Mouse (Mus musculus) mature B cell (primary cell): Measurements from ENCODE around the gene Prkaa1.

Source experiments
- in situ Hi-C: fragments of 300-500 bp; cut with MboI; formaldehyde crosslinking; loops from 2 replicates; pipeline ENCODE4 v1.14.3; 2019

Gene Prkaa1

DNA sequence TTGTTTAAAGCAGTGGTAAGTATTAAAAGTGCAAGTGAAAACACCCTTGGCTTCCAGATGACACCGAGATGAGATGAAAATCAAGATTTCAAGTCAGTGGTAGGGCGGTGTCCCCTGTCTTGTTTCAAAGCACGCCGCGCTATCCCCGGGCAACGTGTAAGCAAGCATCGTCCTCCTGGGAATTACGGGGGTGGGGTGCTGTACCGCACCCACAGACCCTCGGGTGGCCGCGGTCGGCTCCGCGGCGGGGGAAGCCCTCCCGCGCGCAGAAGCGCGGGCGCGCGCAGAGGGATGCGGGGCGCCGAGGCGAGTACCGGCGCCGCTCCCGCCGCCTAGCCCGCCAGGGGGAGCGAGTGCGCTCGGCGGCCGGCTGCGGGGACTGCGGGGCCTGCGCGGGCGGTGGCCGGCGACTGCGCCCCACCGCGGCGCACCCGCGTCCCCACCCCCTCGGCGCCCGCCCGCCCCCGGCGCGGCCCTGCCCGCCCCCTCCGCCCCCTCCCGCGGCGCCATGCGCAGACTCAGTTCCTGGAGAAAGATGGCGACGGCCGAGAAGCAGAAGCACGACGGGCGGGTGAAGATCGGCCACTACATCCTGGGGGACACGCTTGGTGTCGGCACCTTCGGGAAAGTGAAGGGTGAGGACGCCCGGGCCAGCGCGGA is at the start of gene Prkaa1:
Prkaa1 (plus strand) TSS at position 501 of the 660 bp plus-strand sequence.
- in situ Hi-C loops = no loop called here

DNA sequence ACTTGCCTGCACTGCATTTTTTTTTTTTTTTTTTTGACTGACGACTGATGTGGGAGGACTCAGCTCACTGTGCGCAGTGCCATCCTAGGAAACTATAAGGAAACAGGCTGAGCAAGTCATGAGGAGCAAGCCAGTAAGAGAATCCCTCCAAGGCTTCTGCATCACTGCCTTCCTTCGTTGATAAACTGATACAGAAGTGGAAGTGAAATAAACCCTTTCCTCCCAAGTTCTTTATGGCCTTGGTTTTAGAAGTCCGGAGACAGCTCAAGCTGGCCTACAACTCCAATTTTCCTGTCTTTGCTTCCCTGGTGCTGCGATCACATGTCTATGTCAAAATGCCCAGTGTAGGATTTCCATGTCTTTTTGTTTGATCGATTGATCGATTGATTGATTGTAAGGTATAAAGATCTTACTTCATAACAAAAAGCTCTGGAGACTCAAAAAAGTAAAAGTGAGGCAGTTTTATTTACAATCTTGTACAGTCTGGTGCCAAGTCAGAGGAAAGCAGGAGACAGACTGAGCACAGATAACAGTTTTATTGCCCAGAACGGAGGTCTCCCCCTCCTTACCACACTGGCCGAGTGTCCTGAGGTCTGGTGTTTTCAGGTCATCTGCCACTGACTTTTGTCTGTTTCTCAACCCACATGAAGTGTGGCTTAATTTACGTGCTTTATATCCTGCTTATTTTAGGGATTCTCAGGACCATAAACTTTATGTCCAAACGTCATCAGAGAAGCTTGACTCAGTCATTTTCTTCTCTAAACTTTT is 47.9 kb upstream of the Prkaa1 start:
- in situ Hi-C loops = no loop called here

DNA sequence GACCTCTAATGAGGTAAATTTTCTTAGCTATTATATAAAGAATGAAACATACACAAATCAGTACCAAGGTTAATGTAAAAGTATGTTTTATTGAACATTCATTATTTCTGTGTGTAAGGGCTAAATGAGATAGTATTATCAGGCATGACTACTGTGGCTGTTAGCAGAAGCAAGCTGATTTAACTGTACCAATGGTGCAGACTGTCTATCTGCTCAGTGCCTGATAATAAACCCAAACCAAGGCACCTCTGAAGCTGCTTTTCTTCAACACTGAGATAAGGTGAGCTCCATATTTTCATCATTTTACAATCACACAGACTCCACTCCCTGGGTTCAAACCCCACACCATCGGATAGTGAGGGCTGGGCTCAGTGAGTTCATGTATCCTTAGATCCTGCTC is 46.3 kb upstream of the Prkaa1 start:
- in situ Hi-C loops = no loop called here

DNA sequence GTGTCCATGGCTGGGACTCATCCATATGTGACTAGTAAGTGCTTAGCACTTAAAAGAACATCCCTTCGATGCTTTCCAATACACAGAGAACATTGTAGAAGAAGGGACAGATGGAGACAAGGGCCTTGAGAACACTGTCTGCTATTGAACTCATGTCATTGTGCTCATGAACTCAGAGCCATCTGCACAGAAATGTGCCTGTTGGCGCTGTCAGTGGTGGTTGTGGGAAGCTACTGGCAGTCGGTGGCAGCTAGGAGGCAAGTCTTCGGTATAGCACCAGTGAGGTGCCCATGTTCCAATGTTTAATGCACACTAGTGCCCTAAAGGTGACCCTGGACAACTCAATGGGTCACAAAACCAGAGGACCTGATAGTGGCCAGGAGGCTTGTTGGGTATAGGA is 41.3 kb upstream of the Prkaa1 start:
- in situ Hi-C loops = loop anchor here (25.0 kb wide), 2 partner anchors 1115 to 1610 kb away; partner anchors contain the start of genes AW549877, Fbxo4 and Rictor

DNA sequence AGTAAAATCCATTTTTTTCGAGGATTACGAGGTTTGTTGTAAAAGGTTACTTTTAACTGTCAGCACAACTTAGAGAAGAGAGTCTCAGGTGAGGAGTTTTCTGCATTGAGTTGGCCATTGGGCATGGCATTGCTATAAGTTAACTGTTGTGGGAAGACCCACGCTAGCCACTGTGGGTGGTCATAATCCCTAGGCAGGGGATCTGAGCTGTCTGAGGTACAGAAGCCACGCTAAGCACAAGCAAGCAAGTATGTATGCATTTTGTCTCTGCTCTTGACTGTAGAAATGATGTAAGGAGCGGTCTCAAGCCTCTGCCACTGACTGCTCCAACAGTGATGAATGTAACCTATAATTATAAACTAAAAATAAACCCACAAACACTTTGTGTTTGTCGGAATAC is 37.8 kb upstream of the Prkaa1 start:
- in situ Hi-C loops = loop anchor here (25.0 kb wide), 2 partner anchors 1119 to 1606 kb away; partner anchors contain the start of genes AW549877, Fbxo4 and Rictor

DNA sequence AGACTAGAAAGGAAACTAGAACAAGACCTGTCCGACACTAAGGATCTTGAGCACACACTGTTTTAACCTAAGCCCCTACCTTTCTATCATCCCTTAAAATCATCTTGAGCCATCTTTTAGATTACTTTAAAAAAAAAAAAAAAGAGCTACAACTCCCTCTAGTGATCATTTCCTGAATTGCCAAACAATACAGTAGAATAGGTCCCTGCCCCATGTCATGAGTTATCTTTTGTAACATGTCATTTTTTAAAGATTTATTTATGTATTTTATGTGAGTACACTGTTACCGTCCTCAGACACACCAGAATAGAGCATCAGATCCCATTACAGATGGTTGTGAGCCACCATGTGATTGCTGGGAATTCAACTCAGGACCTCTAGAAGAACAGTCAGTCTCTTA is 37.4 kb upstream of the Prkaa1 start:
- in situ Hi-C loops = loop anchor here (25.0 kb wide), 2 partner anchors 1119 to 1606 kb away; partner anchors contain the start of genes AW549877, Fbxo4 and Rictor

DNA sequence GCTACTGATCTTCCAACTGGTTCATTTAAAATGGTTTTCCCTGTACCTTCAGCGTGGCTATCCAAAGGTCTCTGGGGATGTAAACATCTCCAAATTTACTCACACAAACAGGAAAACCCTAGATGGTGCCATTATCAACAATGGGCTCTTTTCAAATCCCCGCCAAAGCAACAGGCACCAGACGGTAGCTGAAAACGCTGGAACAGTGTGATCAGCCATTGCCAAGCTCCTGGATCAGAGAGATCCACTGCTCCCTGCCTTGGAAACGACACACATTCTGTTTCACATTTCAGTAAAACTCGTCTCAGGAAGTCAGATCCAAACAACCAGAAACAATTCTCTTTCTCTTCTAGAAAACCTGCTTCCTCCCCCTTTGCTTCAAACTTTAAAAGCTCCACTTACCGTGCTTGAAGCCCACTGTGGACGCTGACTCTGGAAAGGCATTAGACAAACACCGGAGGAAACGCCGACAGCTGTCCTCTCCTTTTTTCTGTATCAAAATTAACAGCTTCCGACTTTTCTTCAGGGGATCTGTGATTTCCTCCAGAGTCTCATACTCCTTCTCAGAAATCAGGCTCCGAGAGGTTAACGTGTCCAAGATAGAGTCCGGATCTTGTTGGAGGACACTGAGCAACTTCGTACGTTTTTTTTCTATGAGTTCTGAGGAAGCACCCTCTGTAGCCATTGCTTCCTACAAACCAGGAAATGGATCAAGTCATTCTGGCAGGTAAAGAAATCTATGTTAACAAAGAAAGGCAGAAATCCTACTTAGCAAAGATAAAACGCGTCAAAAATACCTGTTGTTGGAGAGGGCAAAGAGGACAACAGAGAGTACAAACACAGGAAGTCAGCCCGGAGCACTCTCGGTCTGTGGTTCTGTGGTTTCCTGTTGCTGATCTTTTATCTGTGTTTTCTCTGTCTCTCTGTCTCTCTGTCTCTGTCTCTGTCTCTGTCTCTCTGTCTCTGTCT is 35.7 kb upstream of the Prkaa1 start, which contains the start of gene Card6:
Card6 (minus strand) TSS at position 854 of the 969 bp plus-strand sequence.
- in situ Hi-C loops = loop anchor here (25.0 kb wide), 2 partner anchors 1121 to 1604 kb away; partner anchors contain the start of genes AW549877, Fbxo4 and Rictor

DNA sequence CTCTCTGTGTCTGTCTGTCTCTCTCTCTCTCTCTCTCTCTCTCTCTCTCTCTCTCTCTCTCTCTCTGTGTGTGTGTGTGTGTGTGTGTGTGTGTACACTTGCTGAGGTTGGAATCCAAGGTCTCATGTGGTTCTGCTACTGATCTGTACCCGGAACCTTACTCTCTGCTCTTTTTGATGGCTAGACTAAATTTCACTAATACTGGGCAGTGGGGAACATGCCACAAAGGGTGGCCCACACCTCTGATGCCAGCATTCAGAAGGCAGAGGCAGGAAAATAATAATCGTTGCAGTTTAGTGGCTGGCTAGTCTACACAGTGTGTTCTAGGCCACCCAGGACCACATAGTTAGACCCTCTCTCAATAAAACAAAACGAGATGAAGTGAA is 35.0 kb upstream of the Prkaa1 start:
- in situ Hi-C loops = loop anchor here (25.0 kb wide), 2 partner anchors 1121 to 1604 kb away; partner anchors contain the start of genes AW549877, Fbxo4 and Rictor

DNA sequence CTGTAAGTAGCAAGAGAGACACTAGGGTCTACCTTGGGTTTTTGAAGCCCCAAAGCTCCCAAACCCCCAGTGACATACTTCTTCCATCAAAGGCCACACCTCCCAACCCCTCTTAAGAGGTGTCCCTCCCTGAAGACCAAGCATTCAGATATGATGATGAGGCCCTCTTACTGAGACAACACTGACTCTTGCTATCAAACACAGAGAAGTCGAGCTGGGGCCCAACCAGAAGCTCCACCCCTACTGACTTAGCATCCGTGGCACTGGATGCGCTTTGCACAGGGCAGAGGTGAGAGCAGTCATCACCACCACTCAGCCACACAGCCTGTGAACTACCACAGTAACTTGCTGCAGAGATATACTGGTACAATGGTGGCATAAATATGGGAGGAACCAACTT is 31.0 kb upstream of the Prkaa1 start:
- in situ Hi-C loops = loop anchor here (25.0 kb wide), 2 partner anchors 1125 to 1600 kb away; partner anchors contain the start of genes AW549877, Fbxo4 and Rictor

DNA sequence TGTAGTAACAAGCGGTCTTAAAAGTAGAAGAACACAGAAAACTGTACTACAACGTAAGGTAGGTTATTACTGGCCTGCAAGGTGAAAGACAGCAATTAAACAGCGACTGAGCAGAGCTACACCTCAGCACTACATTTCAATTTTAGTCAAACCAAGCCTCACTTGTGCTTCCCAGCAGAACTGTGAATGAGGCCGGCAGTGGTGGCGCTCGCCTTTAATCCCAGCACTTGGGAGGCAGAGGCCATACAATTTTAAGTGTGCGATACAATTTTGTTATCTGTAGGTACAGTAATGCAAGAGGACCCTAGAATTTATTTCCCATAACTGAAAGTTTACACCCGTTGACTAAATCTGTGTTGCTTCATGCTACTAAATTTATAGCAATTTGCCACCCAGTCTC is 28.5 kb upstream of the Prkaa1 start:
- in situ Hi-C loops = loop anchor here (25.0 kb wide), 2 partner anchors 1128 to 1597 kb away; partner anchors contain the start of genes AW549877, Fbxo4 and Rictor

DNA sequence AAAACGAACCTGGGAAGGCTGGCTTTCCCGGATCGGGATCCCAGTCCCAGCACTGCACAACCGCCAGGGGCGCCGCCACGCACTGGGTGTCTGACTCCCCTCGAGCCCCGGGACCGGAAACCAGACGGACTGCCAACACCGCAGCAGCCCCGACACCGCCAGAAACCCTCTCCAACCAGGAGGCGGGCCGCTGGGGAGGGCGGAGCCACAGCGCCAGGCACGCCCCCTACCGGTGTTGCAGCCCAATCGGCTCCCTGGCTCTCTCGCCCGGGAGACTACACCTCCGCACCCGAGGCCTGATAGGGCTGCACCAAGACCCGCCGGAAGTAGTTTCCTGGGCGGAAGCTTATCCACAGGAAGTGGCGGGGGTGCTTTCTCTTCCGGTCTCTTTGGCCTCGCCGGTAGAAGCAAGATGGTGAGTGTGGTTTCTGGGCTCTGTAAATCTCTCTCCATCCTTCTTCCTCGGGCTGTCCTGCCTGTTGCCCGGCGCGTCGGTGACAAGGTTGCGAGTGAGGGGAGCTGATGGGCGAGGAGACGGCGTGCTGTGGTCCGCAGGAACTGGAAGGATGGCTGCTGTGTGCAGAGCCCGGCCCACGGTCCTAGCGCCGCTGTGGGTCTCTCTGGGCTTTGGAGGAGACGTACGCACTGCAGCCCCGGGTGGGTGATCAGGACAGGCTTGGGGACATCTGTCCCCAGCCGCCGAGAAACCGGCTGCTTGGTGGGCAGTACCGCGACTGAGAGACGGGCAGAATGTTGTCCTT is 27.2 kb upstream of the Prkaa1 start, which contains the start of gene Rpl37:
Rpl37 (plus strand) TSS at position 376 of the 761 bp plus-strand sequence.
- in situ Hi-C loops = loop anchor here (25.0 kb wide), 2 partner anchors 1129 to 1596 kb away; partner anchors contain the start of genes AW549877, Fbxo4 and Rictor

DNA sequence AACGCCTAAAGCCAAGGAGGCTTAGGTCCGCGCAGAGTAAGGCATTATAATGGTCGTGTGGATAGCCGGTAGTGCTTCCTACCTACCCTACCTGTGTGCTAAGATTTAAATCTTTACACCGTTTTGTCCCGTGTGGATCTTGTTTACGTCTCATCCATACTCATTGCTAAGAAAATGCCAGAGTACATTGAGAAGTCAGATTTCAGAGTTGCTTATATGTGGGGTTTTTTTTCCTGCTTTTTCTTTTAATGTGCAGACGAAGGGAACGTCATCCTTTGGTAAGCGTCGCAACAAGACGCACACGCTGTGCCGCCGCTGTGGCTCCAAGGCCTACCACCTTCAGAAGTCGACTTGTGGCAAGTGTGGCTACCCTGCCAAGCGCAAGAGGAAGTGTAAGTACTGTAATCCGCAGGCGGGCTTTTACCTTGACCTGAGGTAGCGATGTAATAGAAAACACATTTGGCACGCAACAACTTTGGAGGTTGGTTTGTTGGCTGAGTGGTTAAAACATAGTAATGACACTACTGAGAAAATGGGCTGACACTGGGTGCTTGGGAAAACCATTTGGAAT is 26.5 kb upstream of the Prkaa1 start:
- in situ Hi-C loops = loop anchor here (25.0 kb wide), 2 partner anchors 1130 to 1595 kb away; partner anchors contain the start of genes AW549877, Fbxo4 and Rictor

DNA sequence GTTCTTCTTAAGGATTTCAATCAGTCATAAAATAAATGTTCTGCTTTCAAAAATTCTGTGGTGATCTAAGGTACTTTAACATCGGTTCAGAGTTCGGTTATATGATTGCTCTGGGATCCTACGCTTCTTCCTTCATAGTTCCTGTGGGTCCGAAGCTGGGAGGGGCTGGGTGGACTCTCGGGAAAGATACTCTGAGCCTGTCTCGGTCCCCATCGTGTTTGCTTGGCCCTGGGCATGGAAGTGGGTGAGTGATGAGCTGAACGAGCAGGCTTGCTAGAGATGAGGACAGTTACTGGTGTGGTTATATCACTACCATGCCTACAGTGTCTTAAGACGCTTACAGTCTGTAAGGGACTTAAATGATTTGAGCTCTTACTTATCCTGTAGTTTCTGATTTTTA is 25.0 kb upstream of the Prkaa1 start:
- in situ Hi-C loops = loop anchor here (25.0 kb wide), 2 partner anchors 1131 to 1594 kb away; partner anchors contain the start of genes AW549877, Fbxo4 and Rictor

DNA sequence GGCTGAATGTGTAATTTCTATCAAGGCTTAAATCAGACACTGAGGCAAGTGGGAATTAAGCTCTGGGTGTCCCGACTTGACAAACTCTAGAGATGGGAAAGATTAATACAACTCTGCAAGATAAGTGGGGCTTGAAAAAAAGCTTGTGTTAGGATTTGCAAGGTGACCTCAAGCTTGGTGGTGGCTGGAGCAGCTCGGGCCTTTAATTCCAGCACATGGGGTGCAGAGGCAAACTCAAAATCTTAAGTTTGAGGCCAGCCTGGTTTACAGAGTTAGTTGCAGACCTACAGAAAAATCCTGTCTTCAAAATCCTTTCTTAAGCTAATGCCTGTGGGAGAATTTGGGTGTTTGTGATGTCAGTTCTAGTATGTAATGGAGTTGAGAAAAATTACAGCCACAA is 24.5 kb upstream of the Prkaa1 start:
- in situ Hi-C loops = loop anchor here (25.0 kb wide), 2 partner anchors 1132 to 1593 kb away; partner anchors contain the start of genes AW549877, Fbxo4 and Rictor

DNA sequence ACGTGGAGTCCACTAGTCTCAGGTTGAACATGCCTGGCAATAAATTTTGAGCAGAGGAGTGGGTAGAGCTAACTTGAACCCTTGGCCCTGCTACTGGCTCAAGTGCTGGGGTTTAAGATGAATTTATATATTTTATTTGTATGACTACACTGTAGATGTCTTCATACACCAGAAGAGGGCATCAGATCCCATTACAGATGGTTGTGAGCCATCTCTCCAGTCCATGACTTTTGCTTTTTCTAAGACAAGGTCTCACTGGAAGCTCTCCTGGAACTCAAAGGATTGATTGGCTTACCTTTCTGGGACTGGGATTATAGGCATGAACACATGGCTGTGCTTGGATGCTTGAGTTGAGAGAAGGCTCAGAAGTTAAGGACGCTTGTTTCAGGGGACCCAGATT is 24.0 kb upstream of the Prkaa1 start:
- in situ Hi-C loops = loop anchor here (25.0 kb wide), 2 partner anchors 1132 to 1593 kb away; partner anchors contain the start of genes AW549877, Fbxo4 and Rictor

DNA sequence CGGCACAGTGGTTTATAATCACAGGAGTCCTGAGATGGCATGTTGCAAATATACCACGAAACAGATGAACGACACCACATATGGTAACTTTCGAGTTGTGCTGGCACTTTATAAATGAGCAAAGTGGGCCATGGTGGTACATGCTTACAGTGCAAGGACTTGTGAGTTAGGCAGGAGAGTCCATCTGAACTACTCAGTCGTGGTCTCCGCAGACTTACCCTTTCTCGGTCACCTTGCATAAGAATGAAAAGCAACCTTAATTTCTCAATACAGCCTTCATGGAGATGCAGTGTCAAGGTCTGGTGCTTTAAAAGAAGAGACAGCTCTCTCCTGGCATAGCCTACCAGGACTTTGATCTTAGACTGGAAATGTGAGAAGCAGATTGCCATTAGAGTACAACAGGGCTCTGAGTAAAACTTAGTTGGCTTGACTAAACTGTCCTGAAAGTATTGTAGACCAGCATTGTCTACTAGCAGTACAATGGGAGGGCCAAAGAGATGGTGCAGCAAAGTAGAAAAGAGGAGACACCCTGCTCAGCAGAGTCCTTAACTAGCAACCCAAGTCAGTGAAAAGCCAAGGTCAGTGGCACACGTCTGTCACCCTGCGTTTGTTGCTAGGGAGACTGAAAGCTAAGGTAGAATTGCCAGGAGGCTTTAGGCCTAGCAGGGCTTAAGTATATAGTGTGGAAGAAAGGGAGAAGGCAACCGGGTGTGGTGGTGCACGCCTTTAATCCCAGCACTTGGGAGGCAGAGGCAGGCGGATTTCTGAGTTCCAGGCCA is 21.9 kb upstream of the Prkaa1 start:
- in situ Hi-C loops = loop anchor here (25.0 kb wide), 2 partner anchors 1134 to 1591 kb away; partner anchors contain the start of genes AW549877, Fbxo4 and Rictor

DNA sequence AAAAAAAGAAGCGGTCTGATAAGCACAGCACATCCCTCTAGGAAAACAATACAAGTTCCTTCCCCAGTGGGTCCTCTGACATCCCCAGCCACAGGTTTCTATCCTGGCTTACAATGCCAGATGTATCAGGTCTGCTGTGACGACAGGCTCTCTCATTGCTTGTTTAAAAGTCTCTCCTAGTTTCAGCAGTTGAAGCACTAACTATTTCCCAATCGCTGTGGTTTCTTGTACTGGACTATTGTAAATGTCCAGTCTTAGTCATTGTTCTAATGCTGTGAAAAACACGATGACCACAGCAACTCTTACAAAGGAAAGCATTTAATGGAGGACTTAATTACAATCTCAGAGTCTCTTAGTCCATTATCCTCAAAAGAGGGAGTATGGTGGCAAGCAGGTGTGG is 17.2 kb upstream of the Prkaa1 start:
- in situ Hi-C loops = no loop called here

DNA sequence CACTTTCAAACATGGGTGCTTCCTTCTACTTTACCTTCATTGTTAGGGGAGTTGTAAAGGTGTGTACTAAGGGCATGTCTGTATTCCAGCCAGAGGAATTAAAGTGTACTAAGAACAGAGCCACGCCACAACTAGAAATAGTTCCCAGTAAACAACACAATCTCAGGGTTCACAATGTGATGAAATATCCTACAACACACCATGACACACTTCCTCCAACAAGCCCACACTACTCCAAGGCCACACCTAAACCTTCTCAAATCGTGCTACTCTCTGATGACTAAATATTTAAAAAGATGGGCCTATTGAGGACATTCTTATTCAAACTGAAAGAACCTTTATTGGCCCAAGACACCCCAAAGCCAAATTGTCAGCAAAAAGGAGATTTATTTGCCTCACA is 16.2 kb upstream of the Prkaa1 start:
- in situ Hi-C loops = no loop called here
